ENCODE assay signal across 8 mouse cellular contexts in genomic region chr7:35333692-35334526, GRCm38 (mm10). TPM values are rescaled to one million over a fixed set of nuclear protein-coding genes. Genes with fewer than 3 reads are reported as not detected.
DNase-seq lines count a peak whose midpoint lies in the region; ATAC-seq lines count a peak whose summit lies in the region.

Gene Rhpn2, plus strand, starts transcription at chr7:35334170.

- peak; percentile 89 for ATAC-seq in megakaryocyte progenitor cell, adult 5-6 weeks (replicated peaks; ENCODE audit: poor library complexity)

- peak; percentile 77 for DNase-seq in adipocyte (ENCODE audit: low spot score)
- DNase-seq in embryo, embryonic 10 days (ENCODE audit: low spot score), result peak; percentile 98
- DNase-seq in gastrocnemius, postnatal 10 days, result peak; percentile 97
- DNase-seq in induced T-regulatory cell, adult 2 months (ENCODE audit: low read depth), result peak; percentile 98
- DNase-seq in left cerebral cortex, adult 9 months (ENCODE audit: low spot score in 2 of 2), result peak; percentile 98 to 99
- peak; percentile 97 for DNase-seq in right cerebral cortex, postnatal 14 days
- DNase-seq in urinary bladder, postnatal 36 days (ENCODE audit: low spot score in 2 of 2), result peak; percentile 100

RNA-seq across cellular contexts. Expression of gene Rhpn2, which starts in this region (rescaled TPM):
- 1 to 10 TPM in 1 of 2 experiments, under 1 TPM in 1; 0.94 to 1.8 TPM for total RNA-seq in gastrocnemius, postnatal 10 days (2021)
- not detected in 2 replicates for total RNA-seq in megakaryocyte progenitor cell, adult 5-6 weeks (2015)
- 0.10 TPM in 1 of 2 replicates, not detected in the other for total RNA-seq in megakaryocyte progenitor cell, adult 5-6 weeks (2017)

Comparison
In these comparisons a context has a peak if more than half of its experiments do, and no peak if none do; other contexts are left out.
1. Peak in every context shown above with its lines: DNase-seq and ATAC-seq.
2. Peak in ATAC-seq in megakaryocyte progenitor cell, adult 5-6 weeks; RNA of the gene not detected or under 1 TPM.